Mouse (Mus musculus) Patski (cell line): Measurements from ENCODE around the gene Prss35. TPM values are rescaled to one million over a fixed set of nuclear protein-coding genes. Genes with fewer than 3 reads are reported as not detected.

Experiments used
- ATAC-seq: fragments of 100-300 bp; one replicate; pipeline ENCODE4 v1.8.0; 2021
- CTCF ChIA-PET: fragments of 350-600 bp; sonication (Branson Sonifier 250); formaldehyde crosslinking; loops from one replicate; lab custom pipeline; 2022; ENCODE audit warnings: inconsistent platforms; lab: Charles Lee
- POLR2A ChIA-PET: fragments of 350-600 bp; sonication (Branson Sonifier 250); formaldehyde crosslinking; loops from one replicate; lab custom pipeline; 2022; ENCODE audit warnings: antibody characterized with exemption, inconsistent platforms; lab: Charles Lee
- DNase-seq: peaks from one replicate; pipeline ENCODE4 v3.0.0-alpha.2; 2011; ENCODE audit warnings: low read depth, low spot score
- H3K27me3 ChIP-seq: fragments of 371-371 bp; one replicate; pipeline ENCODE4 v1.5.1; 2021
- CTCF ChIP-seq: fragments of 100-300 bp; IDR thresholded peaks from one replicate; pipeline ENCODE4 v1.5.1; 2021
- in situ Hi-C: fragments of 300-500 bp; cut with MboI; formaldehyde crosslinking; loops from 3 replicates; pipeline ENCODE4 v1.11.1; 2018; ENCODE audit warnings: low pct_unique_long_range_greater_than_20kb, mixed read lengths
- polyA plus RNA-seq: library from polyadenylated mRNA; unstranded; gene quantifications from one replicate; pipeline ENCODE4 v1.2.3, GENCODE M21; 2021

The Prss35 gene
- polyA plus RNA-seq, 1 experiment from 2014 or later = 2.7 TPM

DNA sequence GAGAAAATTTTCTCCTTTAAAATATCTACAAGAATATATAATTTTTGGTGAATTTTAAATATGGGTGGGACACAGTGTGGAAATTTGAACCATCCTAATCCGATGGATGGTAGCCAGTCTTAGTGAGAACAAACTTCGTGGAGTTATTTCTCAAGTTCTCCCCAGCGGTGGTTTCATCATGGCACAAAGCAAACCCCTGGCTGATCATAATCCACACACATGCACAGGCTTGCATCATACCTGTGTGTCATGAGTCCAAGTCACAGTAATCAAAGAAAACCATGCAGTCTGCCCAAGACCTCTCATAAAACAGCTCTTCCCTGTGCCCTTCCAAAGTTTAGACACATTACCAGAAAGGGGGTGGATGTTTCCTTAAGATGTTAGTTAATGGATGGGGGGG, 13.6 kb upstream of the Prss35 start:
- ATAC-seq = no peak
- no peak for DNase-seq
- CTCF ChIA-PET = interaction anchor here (2.4 kb wide), 1 partner anchor 9 kb away, joined by 11 read pairs; no protein-coding TSS in a partner anchor
- TF ChIP-seq CTCF = no peak
- in situ Hi-C loops = no loop called here
- no peaks in the 10 kb centered on the region for H3K27me3 ChIP-seq
- POLR2A ChIA-PET = no interaction called here

DNA sequence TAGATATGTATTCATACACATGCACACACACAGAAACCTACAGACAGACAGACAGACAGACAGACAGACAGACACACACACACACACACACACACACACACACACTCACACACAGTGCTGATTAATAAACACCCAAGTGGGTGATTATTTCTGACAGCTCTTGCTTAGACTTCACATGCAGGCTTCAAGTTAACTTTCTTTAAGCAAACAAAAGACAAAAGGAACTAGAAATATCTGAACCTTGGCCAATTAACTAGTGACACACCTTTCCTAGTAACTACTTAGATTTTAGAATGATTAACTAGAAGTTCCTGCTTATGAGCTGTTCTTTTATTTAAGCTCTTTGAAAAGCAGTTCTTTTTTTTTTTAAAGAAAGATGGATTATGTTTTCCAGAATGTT, 9.1 kb upstream of the Prss35 start:
- CTCF ChIA-PET = interaction anchor here (1.8 kb wide), 1 partner anchor 11 kb away, joined by 4 read pairs; no protein-coding TSS in a partner anchor
- no peak for TF ChIP-seq CTCF
- H3K27me3 ChIP-seq = no peaks in the 10 kb centered on the region
- in situ Hi-C loops = no loop called here
- ATAC-seq = no peak
- POLR2A ChIA-PET = interaction anchor here (0.6 kb wide), 1 partner anchor 1819 kb away, joined by 4 read pairs; no protein-coding TSS in a partner anchor
- peak; percentile 15 for DNase-seq

DNA sequence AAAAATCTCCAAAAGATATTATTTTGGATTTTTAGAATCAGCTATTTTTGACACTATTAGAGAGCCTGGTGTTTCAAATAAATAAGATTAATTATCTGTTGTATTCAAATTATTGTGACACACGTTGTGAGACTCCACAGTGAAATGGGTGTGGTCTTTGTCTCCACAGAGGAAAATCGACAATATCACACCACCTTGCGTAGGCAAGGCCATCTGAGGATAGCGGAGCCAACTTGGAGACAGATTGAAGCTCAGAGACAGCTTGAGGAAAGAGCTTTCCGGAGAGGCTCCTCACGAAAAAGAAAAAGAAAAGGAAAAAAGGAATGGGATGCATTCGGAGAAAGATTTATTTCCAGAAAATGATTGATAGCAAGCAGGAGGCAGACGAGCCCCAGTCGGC, 8.7 kb upstream of the Prss35 start:
- no peak for ATAC-seq
- ChIA-PET CTCF (interaction anchor here (1.8 kb wide), 1 partner anchor 11 kb away, joined by 4 read pairs; no protein-coding TSS in a partner anchor), POLR2A (interaction anchor here (0.6 kb wide), 1 partner anchor 1818 kb away, joined by 4 read pairs; no protein-coding TSS in a partner anchor)
- in situ Hi-C loops = no loop called here
- DNase-seq = no peak
- H3K27me3 ChIP-seq = no peaks in the 10 kb centered on the region
- TF ChIP-seq CTCF = no peak

GRCm38 (mm10) chr9:86736991-86737390, 6.5 kb upstream of the Prss35 start:
- ChIA-PET POLR2A (no interaction called here), CTCF (interaction anchor here (2.1 to 2.5 kb wide), 2 partner anchors 9 to 35 kb away, joined by 7 read pairs; no protein-coding TSS in a partner anchor)
- no peak for TF ChIP-seq CTCF
- DNase-seq = no peak
- no peaks in the 10 kb centered on the region for H3K27me3 ChIP-seq
- in situ Hi-C loops = no loop called here
- no peak for ATAC-seq

DNA sequence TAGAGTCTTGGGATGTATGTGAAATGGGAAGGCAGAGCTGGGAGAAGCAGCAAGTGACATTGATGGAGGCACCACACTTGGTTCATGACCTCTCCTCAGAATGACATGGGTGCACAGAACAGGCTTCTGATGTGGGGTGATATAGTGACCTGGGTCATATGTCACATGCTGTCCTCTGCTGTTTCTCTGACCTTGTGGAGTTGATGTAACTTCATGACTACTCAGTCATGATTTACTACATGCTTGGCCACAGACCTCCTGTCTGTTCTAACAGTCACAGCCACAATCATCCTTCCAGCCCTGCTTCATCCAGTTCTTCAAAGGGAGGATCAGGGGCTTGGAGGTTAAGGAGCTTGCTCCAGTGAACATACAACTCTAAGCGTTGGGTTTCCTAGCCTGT, 5.4 kb upstream of the Prss35 start:
- ATAC-seq = no peak
- POLR2A ChIA-PET = no interaction called here
- CTCF ChIA-PET = interaction anchor here (1.0 to 2.5 kb wide), 5 partner anchors 8 to 36 kb away, joined by 3 to 11 read pairs (median 7); no protein-coding TSS in a partner anchor

DNA sequence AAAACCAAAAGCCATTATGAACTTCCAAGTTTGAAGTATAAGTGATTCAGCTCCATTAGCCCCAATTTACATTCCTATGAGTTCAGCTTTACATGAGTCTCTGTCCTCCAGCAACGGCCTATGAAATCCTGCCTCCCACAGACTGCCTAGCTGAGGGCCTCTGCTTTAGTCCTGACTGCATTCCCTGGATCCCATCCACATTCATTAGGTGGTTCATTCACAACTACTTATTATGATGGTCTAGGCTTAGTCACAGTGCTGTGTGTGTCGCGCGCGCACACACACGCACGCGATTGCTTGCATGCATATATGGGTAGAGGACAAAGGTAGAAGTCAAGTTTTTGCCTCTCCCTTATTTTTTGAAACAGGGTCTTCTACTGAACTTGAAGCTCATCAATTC, 4.6 kb upstream of the Prss35 start:
- in situ Hi-C loops = no loop called here

More for the DNA sequence above, 5.4 kb upstream of the Prss35 start:
- in situ Hi-C loops = no loop called here
- no peak for DNase-seq
- TF ChIP-seq CTCF = no peak
- no peaks in the 10 kb centered on the region for H3K27me3 ChIP-seq

DNA sequence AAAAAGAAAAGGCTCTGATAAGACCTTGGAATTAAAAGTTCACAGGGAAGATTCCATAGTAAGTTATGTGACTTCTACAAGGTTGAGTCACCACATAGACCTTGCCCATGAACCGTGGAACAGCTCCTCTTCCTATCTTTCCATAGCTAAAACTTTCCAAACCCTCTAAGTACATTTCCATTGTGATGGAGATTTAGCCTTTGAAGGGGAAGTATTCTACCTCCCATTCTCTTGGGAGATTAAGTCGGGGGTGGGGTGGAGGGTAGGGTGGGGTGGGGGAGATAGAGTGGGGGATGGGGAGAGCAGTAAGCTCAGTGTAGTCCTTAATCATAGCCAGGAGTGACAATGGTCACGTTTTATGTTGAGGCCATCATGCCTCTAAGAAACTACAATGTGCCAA, 3.5 kb upstream of the Prss35 start:
- DNase-seq (no peak), ATAC-seq (no peak)
- ChIA-PET POLR2A (interaction anchor here (0.6 kb wide), 1 partner anchor 988 kb away, joined by 4 read pairs; no protein-coding TSS in a partner anchor), CTCF (interaction anchor here (2.2 kb wide), 1 partner anchor 11 kb away, joined by 11 read pairs; no protein-coding TSS in a partner anchor)
- no peaks in the 10 kb centered on the region for H3K27me3 ChIP-seq
- in situ Hi-C loops = loop anchor here (5.0 to 10.0 kb wide), 2 partner anchors 33 to 275 kb away; partner anchors contain the start of genes Dop1a and Ube2cbp
- TF ChIP-seq CTCF = no peak

More for the DNA sequence above, 4.6 kb upstream of the Prss35 start:
- no peak for TF ChIP-seq CTCF
- DNase-seq = no peak
- no peak for ATAC-seq
- POLR2A ChIA-PET = no interaction called here
- CTCF ChIA-PET = interaction anchor here (1.0 to 2.2 kb wide), 3 partner anchors 10 to 36 kb away, joined by 3 to 11 read pairs (median 4); no protein-coding TSS in a partner anchor
- no peaks in the 10 kb centered on the region for H3K27me3 ChIP-seq

- CTCF ChIA-PET = no interaction called here
- ATAC-seq (no peak), DNase-seq (no peak)
- no peaks in the 10 kb centered on the region for H3K27me3 ChIP-seq
- POLR2A ChIA-PET = no interaction called here
- in situ Hi-C loops = loop anchor here (5.0 to 10.0 kb wide), 2 partner anchors 37 to 279 kb away; partner anchors contain the start of genes Dop1a and Ube2cbp
- no peak for TF ChIP-seq CTCF
Measured at GRCm38 (mm10) chr9:86744041-86744440, 592 bp downstream of the Prss35 start.

DNA sequence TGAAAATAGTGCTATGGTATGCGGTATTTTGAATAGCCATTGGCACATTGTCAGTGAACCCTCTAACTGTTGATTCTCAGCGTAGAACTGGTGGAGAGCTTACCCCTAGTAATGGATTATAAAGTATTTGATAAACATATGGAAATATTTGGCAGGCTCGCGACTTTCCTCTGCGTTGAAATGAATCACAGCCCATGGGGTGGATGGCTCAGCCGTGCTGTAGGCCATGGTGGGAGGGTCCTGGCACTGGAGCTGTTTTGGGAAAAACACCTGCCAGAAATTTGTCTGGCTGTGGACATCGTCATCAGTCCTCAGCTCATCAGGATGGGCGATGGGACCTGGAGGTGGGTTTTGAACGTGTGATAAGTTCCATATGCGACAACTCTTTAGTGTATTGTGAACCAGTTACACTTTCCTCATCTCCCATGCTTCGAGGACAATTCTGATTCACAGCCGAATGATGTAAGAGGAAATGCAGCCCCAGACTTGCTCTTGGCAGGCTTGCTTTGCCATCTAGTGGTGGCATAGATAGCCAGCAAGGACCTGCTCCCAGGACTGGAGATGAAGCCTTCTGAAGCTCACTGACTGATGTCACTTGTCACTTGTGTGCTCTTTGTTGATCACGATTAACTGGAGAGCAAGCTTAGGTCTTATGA, 2.6 kb downstream of the Prss35 start:
- in situ Hi-C loops = loop anchor here (5.0 to 10.0 kb wide), 2 partner anchors 154 to 281 kb away; partner anchors contain the start of genes Dop1a and Ube2cbp
- DNase-seq (peak; percentile 56), ATAC-seq (peak; percentile 83)
- CTCF ChIA-PET = interaction anchor here (0.7 to 2.3 kb wide), 22 partner anchors 9 to 269 kb away, joined by 3 to 10 read pairs (median 4); no protein-coding TSS in a partner anchor
- peak; percentile 87 for TF ChIP-seq CTCF
- POLR2A ChIA-PET = interaction anchor here (0.6 kb wide), 1 partner anchor 1835 kb away, joined by 9 read pairs; the partner anchor contains the start of gene Trim43a
- H3K27me3 ChIP-seq = no peaks in the 10 kb centered on the region

- DNase-seq (no peak), ATAC-seq (no peak)
- POLR2A ChIA-PET = no interaction called here
Measured at GRCm38 (mm10) chr9:86762477-86763376, 19.3 kb downstream of the Prss35 start.

More at GRCm38 (mm10) chr9:86762477-86763376, 19.3 kb downstream of the Prss35 start:
- TF ChIP-seq CTCF = no peak
- in situ Hi-C loops = no loop called here
- peaks cover 6% of the 10 kb centered on the region for H3K27me3 ChIP-seq
- CTCF ChIA-PET = interaction anchor here (1.0 to 1.5 kb wide), 2 partner anchors 17 to 190 kb away, joined by 3 to 5 read pairs; no protein-coding TSS in a partner anchor
